Mouse (Mus musculus) CH12.LX (cell line): ENCODE results near the gene Rsph6a. TPM values are rescaled to one million over a fixed set of nuclear protein-coding genes. Genes with fewer than 3 reads are reported as not detected.

Source experiments
- DNase-seq: peaks from one replicate; pipeline ENCODE4 v3.0.0-alpha.2; 2013; ENCODE audit errors: extremely low read depth
- H3K27ac ChIP-seq: 2 replicates; pipeline ENCODE4 v1.5.1; 2012; ENCODE audit warnings: low read depth, mild to moderate bottlenecking, control low read depth, moderate library complexity; ENCODE audit not compliant: insufficient read depth
- H3K27me3 ChIP-seq: replicated peaks from 2 replicates; pipeline ENCODE3; 2012; ENCODE audit warnings: inconsistent platforms
- H3K36me3 ChIP-seq, 2 experiments: replicated peaks in 1 of 2; 2 replicates each; pipeline versions ENCODE3 to v1.6.1; 2012; ENCODE audit warnings: inconsistent platforms in 1 of 2, low read length in 1 of 2, mild to moderate bottlenecking in 1 of 2, mixed read lengths in 1 of 2, moderate library complexity in 1 of 2; ENCODE audit not compliant: control insufficient read depth in 1 of 2, insufficient read depth in 1 of 2
- H3K4me1 ChIP-seq, 2 experiments: 2 replicates each; pipeline ENCODE4 v1.6.1; 2012; ENCODE audit warnings: inconsistent platforms in 1 of 2, moderate library complexity in 1 of 2; ENCODE audit not compliant: insufficient read depth in 2 of 2, control insufficient read depth in 1 of 2
- H3K4me2 ChIP-seq: 2 replicates; pipeline ENCODE4 v1.6.1; 2012; ENCODE audit warnings: low read depth, mild to moderate bottlenecking, control low read depth; ENCODE audit not compliant: poor library complexity, insufficient read depth, severe bottlenecking
- H3K4me3 ChIP-seq, 3 experiments: fragments of 150-350 bp in 1 of 3; sonication (generic) in 1 of 3; replicated peaks in 1 of 3; 2 replicates each; pipeline versions ENCODE3 to v1.5.1; 2011 to 2012; ENCODE audit warnings: low read depth in 2 of 3, low read length in 2 of 3, mild to moderate bottlenecking in 2 of 3, moderate library complexity in 2 of 3, control low read depth in 1 of 3, improper control_type of control experiment in 1 of 3, inconsistent platforms in 1 of 3, mixed read lengths in 1 of 3; ENCODE audit not compliant: poor library complexity in 1 of 3
- H3K79me2 ChIP-seq: replicated peaks from 2 replicates; pipeline ENCODE4 v1.6.1; 2012; ENCODE audit warnings: mild to moderate bottlenecking, moderate library complexity; ENCODE audit not compliant: control insufficient read depth, poor library complexity, insufficient read depth, severe bottlenecking; ENCODE audit errors: extremely low read depth
- H3K9ac ChIP-seq: 2 replicates; pipeline ENCODE4 v1.6.1; 2012; ENCODE audit warnings: low read depth, mild to moderate bottlenecking, control low read depth, moderate library complexity; ENCODE audit not compliant: insufficient read depth
- H3K9me3 ChIP-seq: replicated peaks from 2 replicates; pipeline ENCODE3; 2012; ENCODE audit warnings: low read length, inconsistent platforms, mixed read lengths
- CHD1 ChIP-seq: IDR thresholded peaks from 2 replicates; pipeline ENCODE4 v1.6.1; 2012; ENCODE audit warnings: low read depth, low read length, improper control_type of control experiment, inconsistent platforms
- E2F4 ChIP-seq: IDR thresholded peaks from 2 replicates; pipeline ENCODE4 v1.6.1; 2011; ENCODE audit warnings: low read depth, low read length, improper control_type of control experiment; ENCODE audit not compliant: insufficient replicate concordance
- ELF1 ChIP-seq: IDR thresholded peaks from 2 replicates; pipeline ENCODE4 v1.6.1; 2014; ENCODE audit warnings: low read depth, mild to moderate bottlenecking, inconsistent platforms, low read length, improper control_type of control experiment
- ETS1 ChIP-seq: conservative IDR thresholded peaks from 2 replicates; pipeline ENCODE4 v1.6.1; 2012; ENCODE audit warnings: low read depth, mild to moderate bottlenecking, inconsistent platforms, low read length, improper control_type of control experiment, moderate library complexity
- JUN ChIP-seq: IDR thresholded peaks from 2 replicates; pipeline ENCODE4 v1.6.1; 2011; ENCODE audit warnings: low read depth, mild to moderate bottlenecking, low read length, improper control_type of control experiment, moderate library complexity; ENCODE audit not compliant: insufficient read depth
- JUND ChIP-seq: conservative IDR thresholded peaks from 2 replicates; pipeline ENCODE4 v1.6.1; 2011; ENCODE audit warnings: low read depth, low read length, improper control_type of control experiment
- KAT2A ChIP-seq: IDR thresholded peaks from 2 replicates; pipeline ENCODE4 v1.6.1; 2012; ENCODE audit warnings: low read length, improper control_type of control experiment, inconsistent platforms; ENCODE audit not compliant: insufficient replicate concordance
- MAFK ChIP-seq: IDR thresholded peaks from 2 replicates; pipeline ENCODE4 v1.6.1; 2011; ENCODE audit warnings: low read length, improper control_type of control experiment; ENCODE audit not compliant: insufficient replicate concordance
- MEF2A ChIP-seq: IDR thresholded peaks from 2 replicates; pipeline ENCODE4 v1.6.1; 2014; ENCODE audit warnings: low read depth, mild to moderate bottlenecking, inconsistent platforms, low read length, improper control_type of control experiment, borderline replicate concordance
- MXI1 ChIP-seq: IDR thresholded peaks from 2 replicates; pipeline ENCODE4 v1.6.1; 2011; ENCODE audit warnings: mild to moderate bottlenecking, low read depth, low read length, improper control_type of control experiment
- MYC ChIP-seq: IDR thresholded peaks from 2 replicates; pipeline ENCODE4 v1.6.1; 2011; ENCODE audit warnings: low read depth, mild to moderate bottlenecking, improper control_type of control experiment, low read length
- NRF1 ChIP-seq: IDR thresholded peaks from 2 replicates; pipeline ENCODE4 v1.6.1; 2014; ENCODE audit warnings: low read depth, mild to moderate bottlenecking, inconsistent platforms, low read length, improper control_type of control experiment, moderate library complexity
- PAX5 ChIP-seq: IDR thresholded peaks from 2 replicates; pipeline ENCODE4 v1.6.1; 2012; ENCODE audit warnings: low read length, inconsistent platforms, mixed read lengths
- POLR2A ChIP-seq: IDR thresholded peaks from 2 replicates; pipeline ENCODE4 v1.6.1; 2011; ENCODE audit warnings: low read depth, mild to moderate bottlenecking, improper control_type of control experiment, low read length
- RCOR1 ChIP-seq: conservative IDR thresholded peaks from 2 replicates; pipeline ENCODE4 v1.6.1; 2012; ENCODE audit warnings: low read depth, mild to moderate bottlenecking, inconsistent platforms, low read length, improper control_type of control experiment
- SIN3A ChIP-seq: IDR thresholded peaks from 2 replicates; pipeline ENCODE4 v1.6.1; 2012; ENCODE audit warnings: low read length, improper control_type of control experiment, inconsistent platforms
- SMC3 ChIP-seq: IDR thresholded peaks from 2 replicates; pipeline ENCODE4 v1.6.1; 2011; ENCODE audit warnings: low read depth, low read length, improper control_type of control experiment
- TCF12 ChIP-seq: IDR thresholded peaks from 2 replicates; pipeline ENCODE4 v1.6.1; 2014; ENCODE audit warnings: low read depth, mild to moderate bottlenecking, inconsistent platforms, low read length, improper control_type of control experiment
- ZKSCAN1 ChIP-seq: IDR thresholded peaks from 2 replicates; pipeline ENCODE4 v1.6.1; 2012; ENCODE audit warnings: low read depth, inconsistent platforms, low read length, improper control_type of control experiment, borderline replicate concordance
- ZNF384 ChIP-seq: IDR thresholded peaks from 2 replicates; pipeline ENCODE4 v1.6.1; 2012; ENCODE audit warnings: low read depth, low read length, improper control_type of control experiment, inconsistent platforms
- dilution Hi-C: fragments of 300-500 bp; cut with MboI; formaldehyde crosslinking; loops from 2 replicates; pipeline ENCODE4 v1.14.3; 2020; ENCODE audit warnings: low sequenced_read_pairs; ENCODE audit not compliant: extremely low pct_unique_long_range_greater_than_20kb, extremely low pct_ligation_motif_present
- in situ Hi-C: fragments of 300-500 bp; cut with MboI; formaldehyde crosslinking; loops from 3 replicates; pipeline ENCODE4 v1.14.3; 2019; ENCODE audit warnings: low sequenced_read_pairs, low pct_ligation_motif_present, low pct_unique_long_range_greater_than_20kb, mixed read lengths
- polyA plus RNA-seq: library from polyadenylated mRNA; unstranded; fragments of >175 nt; gene quantifications from 2 replicates; pipeline ENCODE4 v1.2.1, GENCODE M21; 2012; ENCODE audit warnings: low read depth; ENCODE audit not compliant: insufficient read length
- total RNA-seq, 2 experiments: library from RNA; depleted of rRNA; stranded (reverse); fragments of 300-350 nt in 1 of 2; fragments of >200 nt in 1 of 2; gene quantifications; 2 replicates each; pipeline ENCODE4 v1.2.3; 2012 to 2014

Rsph6a gene
- total and polyA plus RNA-seq, 3 experiments: 0.25 TPM; not detected in 2

GRCm38 (mm10) chr7:19075231-19075630, 20.7 kb downstream of the Rsph6a start (continued):
- TF ChIP-seq MAFK (no peak), JUN (no peak)

- TF ChIP-seq MEF2A: no peak
- no peak for TF ChIP-seq KAT2A
- TF ChIP-seq ETS1: no peak
- no peak for TF ChIP-seq PAX5
- TF ChIP-seq TCF12: no peak
- no peak for TF ChIP-seq MXI1
- TF ChIP-seq CHD1: no peak
- TF ChIP-seq NRF1: no peak
- TF ChIP-seq ZNF384: no peak
- TF ChIP-seq POLR2A: no peak
- no peak for TF ChIP-seq RCOR1
- TF ChIP-seq E2F4: no peak
- no peak for TF ChIP-seq JUND
- no peak for TF ChIP-seq MYC
- TF ChIP-seq SMC3: no peak
- no peak for TF ChIP-seq SIN3A
- no peak for TF ChIP-seq ZKSCAN1
- no peak for TF ChIP-seq ELF1
- Histone ChIP-seq H3K9ac (no peak within 1 kb of the TSS), H3K27ac (no peak within 1 kb of the TSS), H3K4me1 (peaks cover 18 to 26% of the 10 kb centered on the region in 2 experiments), H3K27me3 (peaks cover 68% of the 10 kb centered on the region), H3K9me3 (peaks cover 39% of the 10 kb centered on the region), H3K36me3 (no peaks in the 10 kb centered on the region), H3K79me2 (no peaks in the 10 kb centered on the region), H3K4me2 (no peak within 1 kb of the TSS), H3K4me3 (no peak within 1 kb of the TSS)
- dilution Hi-C loops: no loop called here
- in situ Hi-C loops: no loop called here
- no peak for DNase-seq
Observed at GRCm38 (mm10) chr7:19075723-19076585, 21.5 kb downstream of the Rsph6a start, which contains the start of gene Dmwd. TSS of gene Dmwd (plus strand) at chr7:19076227.
